Mouse (Mus musculus) heart, adult 11 months (tissue): ENCODE results near the gene Nupr1l.
"Not testable (repeated sequence)": the region's sequence is repeated elsewhere in the genome, so short reads cannot be mapped to it uniquely, and the experiment has no call there.

Source experiments
- DNase-seq: peaks from one replicate; pipeline ENCODE4 v3.0.0; 2022

The Nupr1l gene

DNA sequence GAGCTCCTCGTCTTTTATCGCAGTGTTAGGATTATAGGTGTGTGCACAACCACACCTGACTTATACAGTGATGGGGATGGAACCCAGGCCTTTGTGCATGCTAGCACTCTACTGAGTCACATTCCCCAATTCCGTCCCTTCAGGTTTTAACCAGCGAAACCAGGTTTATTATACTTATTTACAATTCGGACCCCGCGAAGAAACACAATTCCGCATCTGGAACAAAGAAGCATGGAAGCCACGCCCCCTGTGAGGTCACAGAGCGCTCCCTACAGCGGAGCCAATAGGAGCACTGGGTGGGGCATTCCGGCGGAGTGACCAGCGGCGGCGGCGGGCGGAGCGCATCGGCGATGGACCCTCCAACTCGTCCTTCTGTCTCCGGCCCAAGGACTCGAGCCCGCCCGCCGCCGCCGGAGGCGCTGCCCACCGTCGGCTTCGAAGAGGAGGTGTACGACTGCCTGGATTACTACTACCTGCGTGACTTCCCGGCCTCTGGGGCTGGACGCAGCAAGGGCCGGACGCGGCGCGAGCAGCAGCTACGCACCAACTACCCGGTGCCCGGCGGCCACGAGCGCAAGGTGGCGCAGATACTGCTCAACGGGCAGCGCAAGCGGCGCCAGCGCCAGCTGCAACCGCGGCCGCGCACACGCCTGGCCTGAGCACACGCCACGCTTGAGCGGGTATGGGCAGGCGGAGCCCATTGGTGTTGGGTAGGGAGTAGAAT is at the start of gene Nupr1l:
Nupr1l (plus strand) TSS at position 299 of the 724 bp plus-strand sequence.
- DNase-seq: peak; percentile 99

DNA sequence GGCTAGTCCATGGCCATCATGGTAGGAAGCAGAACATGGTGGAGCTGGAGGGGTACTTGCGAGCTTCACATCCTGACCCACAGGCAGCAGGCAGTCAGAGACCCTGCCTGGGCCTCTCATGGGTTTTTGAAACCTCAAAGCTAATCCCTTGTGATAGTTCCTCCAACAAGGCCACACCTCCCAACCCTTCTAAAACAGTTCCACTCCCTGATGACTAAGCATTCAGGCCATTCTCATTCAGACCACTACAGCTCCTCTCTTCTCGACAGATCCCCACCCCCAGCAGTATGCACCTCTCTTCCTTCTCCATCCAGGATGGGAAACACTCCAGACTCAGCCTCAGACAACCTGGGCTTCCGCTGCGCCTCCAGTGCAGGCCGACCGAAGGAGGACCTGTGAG is 46.0 kb upstream of the Nupr1l start:
- no peak for DNase-seq

DNA sequence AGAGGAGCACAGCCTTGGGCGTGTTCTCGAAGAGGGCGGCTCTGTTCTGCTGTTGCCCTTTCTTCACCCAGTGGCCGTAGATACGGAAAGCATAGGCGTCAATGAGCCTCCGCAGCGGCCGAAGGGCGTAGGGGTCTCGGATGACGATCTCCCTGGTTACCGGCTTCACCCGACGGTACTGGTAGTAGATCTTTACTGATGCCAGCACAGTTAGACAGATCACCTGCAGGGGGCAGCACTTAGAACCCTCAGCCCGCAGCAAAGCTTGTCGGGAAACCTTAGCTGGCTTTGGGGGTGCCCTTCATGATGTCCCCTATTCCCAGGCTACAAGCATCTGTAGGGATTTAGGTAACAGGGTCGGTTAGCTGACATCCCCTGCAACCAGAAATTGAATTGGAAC is 43.9 kb upstream of the Nupr1l start:
- DNase-seq: no peak

DNA sequence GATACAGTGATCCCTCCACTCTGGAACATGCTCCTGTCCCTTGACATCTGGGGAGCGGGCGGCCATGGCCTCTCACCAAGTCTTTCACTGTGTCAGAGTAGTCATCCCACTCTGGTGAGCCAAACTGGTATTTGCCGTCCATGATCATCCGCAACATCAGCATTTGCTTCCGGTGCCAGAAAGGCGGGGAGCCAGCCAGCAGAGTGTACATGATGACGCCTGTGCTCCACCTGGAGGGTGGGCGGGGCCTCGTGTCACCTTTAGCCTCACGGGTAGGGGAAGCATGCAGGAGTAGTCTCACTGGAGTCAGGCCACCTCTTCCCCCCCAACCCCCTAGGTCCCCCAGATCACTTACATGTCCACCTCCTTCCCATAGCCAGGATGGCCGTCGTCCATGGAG is 42.5 kb upstream of the Nupr1l start:
- no peak for DNase-seq

DNA sequence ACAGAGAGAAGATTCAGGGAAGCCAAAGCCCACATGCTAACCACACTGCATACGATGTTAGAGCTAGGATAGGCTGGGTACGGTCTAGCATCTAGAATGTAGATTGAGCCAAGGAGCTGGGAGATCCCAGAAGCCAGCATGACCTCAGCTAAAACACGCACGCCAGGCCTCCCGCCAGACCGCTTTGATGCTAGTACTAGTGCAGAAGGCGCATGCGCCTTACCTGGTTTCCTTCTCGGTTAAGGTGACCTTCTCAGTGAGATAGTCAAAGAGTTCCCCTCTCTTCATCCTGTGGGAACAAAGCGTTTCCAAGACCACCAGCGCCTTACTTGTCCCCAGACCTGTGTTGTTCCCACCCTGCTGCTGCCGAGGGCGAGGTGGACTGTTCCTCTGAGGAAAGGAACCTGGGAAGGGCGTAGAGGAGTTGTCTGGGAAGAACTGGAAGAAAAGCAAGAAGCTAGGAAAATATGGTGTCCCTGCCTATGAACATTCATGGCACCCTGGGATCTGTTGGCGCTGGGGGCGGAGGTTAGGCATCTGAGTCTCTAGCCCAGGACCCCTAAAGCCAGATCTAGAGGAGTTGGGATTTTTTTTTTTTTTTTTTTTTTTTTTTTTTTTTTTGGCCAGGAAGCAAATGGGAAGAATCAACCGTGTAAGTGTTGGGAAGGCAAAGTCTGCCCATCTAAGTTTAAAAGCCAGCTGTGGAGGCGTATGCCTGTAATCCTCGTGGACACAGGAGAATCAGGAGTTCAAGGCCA is 38.9 kb upstream of the Nupr1l start:
- no peak for DNase-seq

DNA sequence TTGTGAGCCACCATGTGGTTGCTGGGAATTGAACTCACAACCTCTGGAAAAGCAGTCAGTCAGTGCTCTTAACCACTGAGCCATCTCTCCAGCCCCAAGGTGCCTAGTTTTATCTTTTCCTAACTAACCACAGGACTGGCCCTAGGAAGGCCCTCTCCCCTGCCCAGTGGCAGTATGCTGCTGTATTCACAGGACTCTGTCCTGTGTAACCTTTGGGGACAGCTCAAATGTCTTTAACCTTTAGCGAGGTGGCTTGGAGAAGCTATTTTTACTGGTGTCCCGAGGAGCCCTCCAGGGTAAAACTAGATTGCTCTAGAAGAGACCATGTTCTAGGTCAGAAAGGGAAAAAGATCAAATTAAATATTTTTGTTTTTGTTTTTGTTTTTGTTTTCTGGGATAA is 37.1 kb upstream of the Nupr1l start:
- no peak for DNase-seq

DNA sequence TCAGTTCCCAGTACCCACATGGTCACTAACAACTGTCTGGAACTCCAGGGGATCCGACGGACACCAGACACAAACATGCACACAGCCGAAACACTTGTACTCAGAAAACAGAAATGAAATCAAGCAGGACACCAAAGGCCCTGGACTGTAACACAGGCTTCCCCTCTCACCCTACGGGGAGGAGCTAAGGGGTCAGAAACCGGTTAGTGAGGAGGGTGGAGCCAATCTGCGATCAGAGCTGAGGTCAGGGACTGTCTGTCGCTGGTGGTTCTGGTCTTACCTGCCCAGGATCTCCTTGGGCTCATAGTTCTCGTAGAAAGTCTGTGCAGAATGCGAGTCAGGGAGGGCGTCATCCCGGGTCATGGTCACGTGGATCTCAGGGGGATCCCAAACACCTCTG is 34.4 kb upstream of the Nupr1l start:
- no peak for DNase-seq

DNA sequence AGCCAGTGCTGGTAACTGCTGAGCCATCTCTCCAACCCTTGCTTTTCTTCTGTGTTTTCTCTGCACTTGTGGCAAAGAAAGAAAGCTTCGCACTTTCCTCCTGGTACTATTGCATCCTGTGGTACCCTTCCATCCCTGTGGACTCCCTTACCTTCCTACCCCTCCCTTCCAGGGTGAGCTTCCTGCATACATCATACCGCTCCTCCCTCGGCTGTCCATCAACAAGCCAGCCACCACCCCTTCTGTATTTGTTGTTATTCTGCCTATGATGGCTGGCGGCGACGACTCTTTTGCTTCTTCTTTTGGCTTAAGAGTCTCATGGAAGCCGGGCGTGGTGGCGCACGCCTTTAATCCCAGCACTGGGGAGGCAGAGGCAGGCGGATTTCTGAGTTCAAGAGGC is 33.2 kb upstream of the Nupr1l start:
- DNase-seq: no peak

DNA sequence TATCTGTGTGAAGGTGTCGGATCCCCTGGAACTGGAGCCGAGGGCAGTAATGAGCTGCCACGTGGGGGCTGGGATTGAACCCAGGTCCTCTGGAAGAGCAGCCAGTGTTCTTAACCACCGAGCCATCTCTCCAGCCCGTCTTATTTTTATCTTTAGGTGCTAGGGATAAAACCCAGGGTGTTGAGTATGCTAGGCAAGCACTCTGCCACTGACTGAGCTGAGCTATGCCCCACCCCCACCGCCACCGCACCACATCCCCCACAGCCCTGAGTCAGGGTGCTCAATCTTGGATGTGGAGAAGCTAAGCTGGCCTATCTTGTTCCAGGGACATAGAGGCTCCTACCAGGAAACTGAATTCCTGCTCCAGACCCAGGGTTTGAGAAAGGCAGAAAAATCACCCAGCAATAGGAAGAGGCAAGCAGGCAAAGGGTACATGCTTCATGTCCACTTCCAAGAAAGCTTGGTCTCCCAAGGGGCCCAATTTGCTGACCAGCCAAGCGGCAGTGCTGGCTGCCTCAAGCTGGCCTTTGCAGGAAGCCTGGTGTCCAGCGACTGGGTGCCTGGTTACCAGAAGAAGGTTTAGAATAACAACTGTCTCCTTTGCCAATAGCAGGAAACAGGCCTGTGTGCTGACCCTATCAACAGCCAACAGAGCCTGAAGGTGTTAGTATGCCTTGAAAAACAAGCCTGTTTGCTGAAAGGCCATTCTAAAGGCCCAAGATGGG is 30.4 kb upstream of the Nupr1l start:
- peak; percentile 97 for DNase-seq

DNA sequence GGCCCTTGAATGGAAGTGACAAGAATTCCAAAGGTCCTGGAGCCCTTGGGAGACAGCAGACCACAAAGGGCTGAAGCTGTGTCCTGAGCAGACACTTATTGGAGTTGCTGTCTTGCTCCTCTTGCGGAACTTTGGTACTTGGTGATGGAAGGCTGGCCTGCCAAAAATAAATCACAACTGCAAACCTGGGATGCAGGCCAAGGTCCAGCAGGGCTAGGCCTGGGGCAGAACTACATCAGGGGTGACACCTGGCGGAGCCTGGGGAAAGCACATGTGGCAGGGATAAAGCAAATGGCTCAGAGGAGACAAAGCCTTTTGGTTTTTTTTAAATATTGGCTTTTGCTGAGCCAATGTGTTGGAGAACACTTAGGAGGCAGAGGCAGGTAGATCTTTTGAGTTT is 29.4 kb upstream of the Nupr1l start:
- DNase-seq: peak; percentile 97

DNA sequence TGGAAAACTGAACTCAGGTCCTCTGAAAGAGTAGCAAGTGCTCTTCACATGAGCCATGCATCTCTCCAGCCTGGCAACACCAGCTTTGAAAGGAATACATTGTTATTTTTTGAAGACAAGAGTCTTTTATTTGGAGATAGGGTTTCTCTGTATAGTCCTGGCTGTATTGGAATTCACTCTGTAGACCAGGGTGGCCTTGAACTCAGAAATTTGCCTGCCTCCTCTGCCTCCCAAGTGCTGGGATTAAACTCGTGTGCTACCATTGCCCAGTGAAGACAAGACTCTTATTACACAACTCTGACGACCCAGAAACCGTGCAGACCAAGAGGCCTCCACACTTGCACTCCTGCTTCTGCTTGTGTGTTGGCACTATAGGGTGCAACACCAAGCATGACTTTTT is 28.5 kb upstream of the Nupr1l start:
- no peak for DNase-seq

DNA sequence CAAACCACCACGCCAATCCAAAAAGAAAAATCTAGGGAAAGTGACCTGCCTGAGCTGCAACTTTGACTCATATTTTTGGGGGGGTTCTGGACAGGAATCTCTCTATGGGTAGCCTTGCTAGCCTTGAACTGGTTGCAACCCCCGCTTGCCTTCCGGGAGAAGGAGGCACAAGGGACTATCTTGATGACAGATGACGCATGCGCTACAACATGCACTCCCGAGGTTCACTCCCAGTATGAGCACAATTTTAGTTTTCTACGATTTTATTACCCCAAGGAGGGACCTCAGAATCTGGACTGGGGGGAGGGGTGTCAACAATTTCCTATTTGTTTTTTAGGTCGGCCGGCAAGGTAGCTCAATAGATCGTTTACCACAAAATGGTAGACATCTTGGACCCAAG is 22.1 kb upstream of the Nupr1l start:
- peak; percentile 91 for DNase-seq

DNA sequence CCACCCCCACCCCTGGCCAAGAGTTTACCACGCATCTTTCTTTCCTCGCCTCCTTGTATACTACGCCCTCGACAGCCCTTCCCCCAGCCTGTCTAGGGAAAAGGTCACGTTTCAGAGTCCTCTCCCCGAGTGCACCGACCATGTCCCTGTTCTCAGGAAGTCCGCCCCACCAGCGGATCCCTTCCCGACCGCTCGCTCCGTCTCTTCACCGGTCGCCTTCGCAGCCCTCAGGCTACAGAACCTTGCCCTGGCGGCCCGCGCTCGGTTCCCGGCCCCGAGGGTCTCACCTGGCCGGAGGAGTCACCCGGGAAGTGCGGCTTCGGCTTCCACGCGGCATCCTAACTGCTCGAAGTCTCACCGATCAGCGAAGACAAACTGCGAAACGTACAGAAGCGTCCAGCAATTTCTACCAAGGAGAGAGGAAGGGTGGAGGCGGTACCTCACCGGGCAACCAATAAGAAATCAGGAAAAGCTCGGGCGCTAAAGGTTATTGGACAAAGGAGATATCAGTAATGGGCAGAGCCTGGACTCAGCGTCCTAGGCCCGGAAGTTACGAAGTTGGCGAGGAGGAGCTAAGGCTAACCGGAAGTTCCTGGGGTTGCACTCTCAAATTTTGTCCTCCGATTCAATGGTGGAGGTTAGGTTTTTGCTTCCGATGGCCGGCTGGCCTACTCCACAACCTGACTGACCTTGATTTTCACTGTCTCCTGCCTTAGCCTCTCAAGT is 21.3 kb upstream of the Nupr1l start, which contains the start of gene Chchd2:
Chchd2 (minus strand) TSS at position 560 of the 726 bp plus-strand sequence.
- DNase-seq: peak; percentile 100

DNA sequence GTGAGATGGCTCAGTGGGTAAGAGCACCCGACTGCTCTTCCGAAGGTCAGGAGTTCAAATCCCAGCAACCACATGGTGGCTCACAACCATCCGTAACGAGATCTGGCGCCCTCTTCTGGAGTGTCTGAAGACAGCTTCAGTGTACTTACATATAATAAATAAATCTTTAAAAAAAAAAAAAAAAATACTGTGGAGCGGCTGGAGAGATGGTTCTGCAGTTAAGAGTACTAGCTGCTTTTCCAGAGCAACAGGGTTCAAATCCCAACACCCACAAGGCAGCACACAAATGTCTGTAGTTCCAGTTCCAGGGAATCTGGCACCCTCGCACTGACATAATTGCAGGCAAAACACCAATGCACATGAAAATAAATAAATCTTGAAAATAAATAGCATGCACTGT is 17.9 kb upstream of the Nupr1l start:
- DNase-seq: not testable (repeated sequence)

DNA sequence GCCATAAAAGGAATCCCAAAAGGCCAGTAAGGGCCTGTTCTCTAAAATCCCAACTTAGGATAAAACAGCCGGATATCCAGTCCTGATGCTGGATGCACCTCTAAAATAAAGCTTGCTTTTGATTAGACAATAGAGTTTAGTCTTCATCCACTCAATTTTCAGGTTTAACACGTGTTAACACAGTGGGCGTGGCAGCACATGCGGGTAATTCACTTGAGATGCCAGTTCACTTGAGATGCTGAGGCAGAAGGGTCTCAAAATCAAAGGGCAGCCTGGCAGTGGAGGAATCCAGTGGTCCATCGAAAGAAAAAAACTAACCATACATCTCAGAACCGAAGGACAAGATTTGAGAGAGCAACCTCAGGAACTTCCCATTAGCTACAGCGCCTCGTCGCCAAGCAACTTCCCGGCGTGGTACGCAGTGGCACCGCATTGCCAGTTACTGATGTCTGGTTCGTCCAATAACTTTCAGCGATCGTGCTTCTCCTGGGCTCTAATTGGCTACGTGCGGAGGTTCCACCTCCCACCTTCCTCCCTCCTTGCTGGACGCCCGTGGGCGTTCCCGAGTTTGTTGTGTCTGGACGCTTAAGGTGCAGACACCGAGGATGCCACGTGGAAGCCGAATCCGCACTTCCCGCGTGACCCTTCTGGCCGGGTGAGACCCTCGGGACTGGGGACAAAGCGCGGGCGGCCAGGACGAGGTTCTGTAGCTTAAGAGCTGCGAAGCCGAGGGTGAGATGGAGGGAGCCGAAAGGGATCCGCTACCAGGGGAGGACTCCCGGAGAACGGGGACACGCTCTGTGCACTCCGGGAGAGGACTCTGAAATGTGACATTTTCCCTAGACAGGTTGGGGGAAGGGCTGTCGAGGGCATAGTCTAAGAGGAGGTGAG is 12.9 kb upstream of the Nupr1l start, which contains the start of gene Zbed5:
Zbed5 (plus strand) TSS at position 526 of the 891 bp plus-strand sequence.
- peak; percentile 99 for DNase-seq

DNA sequence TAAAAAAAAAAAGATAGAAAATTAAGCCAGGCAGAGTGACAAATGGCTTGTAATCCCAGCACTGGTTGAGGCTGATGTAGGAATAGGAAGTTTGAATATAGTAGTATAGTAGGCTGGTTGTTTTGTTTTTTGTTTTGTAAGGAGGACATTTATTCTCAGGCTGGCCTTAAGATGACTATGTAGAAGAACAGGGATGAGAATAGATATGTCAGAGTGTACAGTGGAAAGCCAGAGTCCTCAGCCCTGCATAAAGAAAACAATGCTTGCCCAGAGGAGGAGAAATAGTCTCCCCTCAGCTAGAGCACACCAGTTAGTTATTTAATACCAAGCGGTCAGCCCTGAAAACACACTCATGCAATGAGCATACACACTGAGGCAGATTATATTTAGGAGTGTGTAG is 9.9 kb upstream of the Nupr1l start, which contains the start of gene Phkg1:
Phkg1 (minus strand) TSS at position 101 of the 400 bp plus-strand sequence.
- no peak for DNase-seq

DNA sequence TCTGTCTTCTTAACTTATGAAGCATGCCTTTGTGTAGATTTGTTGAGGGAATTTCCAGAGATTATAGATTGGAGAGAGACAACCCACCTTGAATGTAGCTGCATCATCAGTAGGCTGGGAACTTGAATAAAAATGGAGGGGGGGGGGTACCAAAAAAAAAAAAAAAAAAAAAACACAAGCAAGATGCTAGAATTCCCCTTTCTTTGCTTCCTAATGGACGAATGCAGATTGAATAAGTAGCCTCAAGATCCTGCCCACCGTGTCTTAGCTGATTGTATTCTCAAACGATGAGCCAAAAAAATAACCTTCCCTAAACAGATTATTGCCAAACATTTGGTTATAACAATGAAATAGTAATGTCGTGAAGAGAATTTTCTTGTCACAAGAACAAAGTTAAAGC is 565 bp upstream of the Nupr1l start:
- DNase-seq: no peak

DNA sequence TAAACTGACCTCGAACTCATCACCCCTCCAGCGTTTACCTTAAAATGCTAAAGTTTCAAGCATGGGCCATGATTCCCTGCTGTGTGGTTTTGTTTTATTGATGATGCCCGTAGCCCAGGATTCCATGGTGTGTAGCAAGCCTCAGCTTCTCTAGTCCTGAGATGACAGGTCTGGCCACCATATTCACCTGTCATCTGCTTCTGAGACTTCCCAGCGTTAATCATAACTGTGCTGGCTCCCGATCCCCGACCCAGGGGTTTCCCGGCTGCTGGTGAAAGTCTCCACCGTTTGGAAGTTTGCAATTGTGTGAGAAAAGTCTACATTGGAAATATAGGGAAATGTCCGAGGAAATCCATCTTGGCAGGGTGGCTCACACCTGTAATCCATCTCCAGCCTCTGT is 807 bp downstream of the Nupr1l start:
- DNase-seq: peak; percentile 88

DNA sequence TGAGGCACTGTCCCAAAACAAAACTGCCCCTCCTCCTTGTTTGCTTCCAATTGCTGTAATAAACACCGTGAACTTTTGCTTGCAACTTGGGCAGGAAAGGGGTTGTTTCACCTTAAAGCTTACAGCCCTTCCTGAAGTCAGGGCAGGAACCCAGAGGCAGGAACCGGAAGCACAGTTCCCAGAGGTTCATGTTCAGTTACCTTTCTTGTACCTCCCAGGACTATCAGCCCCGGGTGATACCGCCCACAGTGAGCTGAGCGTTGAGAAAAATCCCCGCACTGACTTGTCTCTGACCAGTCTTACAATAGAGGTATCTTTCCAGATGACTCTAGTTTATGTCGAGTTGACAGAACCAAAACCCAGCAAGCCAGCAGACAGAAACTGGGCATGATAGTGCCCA is 1.3 kb downstream of the Nupr1l start:
- no peak for DNase-seq

DNA sequence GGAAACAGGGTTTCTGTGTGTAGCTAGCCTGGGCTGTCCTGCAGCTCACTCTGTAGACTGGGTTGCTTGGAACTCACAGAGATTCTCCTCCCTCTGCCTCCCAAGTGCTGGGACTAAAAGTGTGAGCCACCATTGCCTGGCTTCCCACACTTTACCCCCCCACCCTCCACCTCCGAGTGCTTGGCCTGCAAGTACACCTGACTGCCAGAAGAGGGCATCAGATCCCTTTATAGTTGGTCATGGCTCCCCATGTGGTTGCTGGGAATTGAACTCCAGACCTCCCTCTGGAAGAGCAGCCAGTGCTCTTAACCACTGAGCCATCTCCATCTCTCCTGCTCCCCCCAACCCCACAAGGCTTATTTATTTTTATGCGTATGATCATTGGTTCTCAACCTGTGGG is 5.7 kb downstream of the Nupr1l start:
- DNase-seq: peak; percentile 91

DNA sequence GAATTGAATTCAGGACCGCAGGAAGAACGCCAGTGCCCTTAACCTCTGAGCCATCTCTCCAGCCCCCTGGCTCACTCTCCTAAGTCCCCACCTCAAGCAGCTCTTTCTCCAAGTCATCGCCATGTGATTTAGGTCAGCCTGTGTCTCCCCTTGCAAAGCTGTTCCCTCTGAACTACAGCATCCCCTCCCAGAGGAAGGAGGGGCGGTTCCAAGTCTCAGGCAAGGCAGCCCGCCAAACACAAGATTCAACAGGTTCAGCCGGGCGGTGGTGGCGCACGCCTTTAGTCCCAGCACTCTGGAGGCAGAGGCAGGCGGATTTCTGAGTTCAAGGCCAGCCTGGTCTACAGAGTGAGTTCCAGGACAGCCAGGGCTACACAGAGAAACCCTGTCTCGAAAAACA is 7.2 kb downstream of the Nupr1l start:
- not testable (repeated sequence) for DNase-seq
